Mouse (Mus musculus): Measurements from ENCODE around the gene Fgr.
"Not testable (repeated sequence)": the region's sequence is repeated elsewhere in the genome, so short reads cannot be mapped to it uniquely, and the experiment has no call there.

Gene Fgr

GRCm38 (mm10) chr4:132973814-132974398 is at the start of gene Fgr:
Fgr (plus strand) TSS chr4:132974095.
- no peak for DNase-seq (ENCODE audit: low spot score)

- not testable (repeated sequence) for DNase-seq (ENCODE audit: low spot score)
Observed at GRCm38 (mm10) chr4:132926520-132926919, 47.4 kb upstream of the Fgr start.

- DNase-seq (ENCODE audit: low spot score): no peak
Observed at GRCm38 (mm10) chr4:132930784-132931183, 43.1 kb upstream of the Fgr start.

- DNase-seq (ENCODE audit: low spot score): no peak
Observed at GRCm38 (mm10) chr4:132932752-132933404, 41.0 kb upstream of the Fgr start.

- no peak for DNase-seq (ENCODE audit: low spot score)
Observed at GRCm38 (mm10) chr4:132934639-132935038, 39.3 kb upstream of the Fgr start.

GRCm38 (mm10) chr4:132938181-132938941 is 35.5 kb upstream of the Fgr start:
- DNase-seq (ENCODE audit: low spot score): no peak

GRCm38 (mm10) chr4:132939421-132940127 is 34.3 kb upstream of the Fgr start:
- DNase-seq (ENCODE audit: low spot score): peak; percentile 77

GRCm38 (mm10) chr4:132941012-132941729 is 32.7 kb upstream of the Fgr start:
- no peak for DNase-seq (ENCODE audit: low spot score)

GRCm38 (mm10) chr4:132943088-132943487 is 30.8 kb upstream of the Fgr start:
- DNase-seq (ENCODE audit: low spot score): no peak

- DNase-seq (ENCODE audit: low spot score): no peak
Observed at GRCm38 (mm10) chr4:132944106-132944505, 29.8 kb upstream of the Fgr start.

GRCm38 (mm10) chr4:132944776-132945175 is 29.1 kb upstream of the Fgr start:
- DNase-seq (ENCODE audit: low spot score): no peak

GRCm38 (mm10) chr4:132945261-132946046 is 28.4 kb upstream of the Fgr start:
- peak; percentile 80 for DNase-seq (ENCODE audit: low spot score)

- DNase-seq (ENCODE audit: low spot score): peak; percentile 62
Observed at GRCm38 (mm10) chr4:132946047-132947001, 27.6 kb upstream of the Fgr start.

- no peak for DNase-seq (ENCODE audit: low spot score)
Observed at GRCm38 (mm10) chr4:132949882-132950532, 23.9 kb upstream of the Fgr start.

- DNase-seq (ENCODE audit: low spot score): no peak
Observed at GRCm38 (mm10) chr4:132950999-132951398, 22.9 kb upstream of the Fgr start.

GRCm38 (mm10) chr4:132954530-132955394 is 19.1 kb upstream of the Fgr start:
- DNase-seq (ENCODE audit: low spot score): no peak

- DNase-seq (ENCODE audit: low spot score): no peak
Observed at GRCm38 (mm10) chr4:132955395-132955791, 18.5 kb upstream of the Fgr start.

Measured in testis, postnatal 14 days (tissue).